Mouse (Mus musculus): ENCODE results near the gene Trub1.

The Trub1 gene

GRCm38 (mm10) chr19:57442936-57443657, 9.6 kb upstream of the Trub1 start:
- no peak for DNase-seq (ENCODE audit: low read depth)

GRCm38 (mm10) chr19:57445049-57445448, 7.7 kb upstream of the Trub1 start:
- DNase-seq (ENCODE audit: low read depth) = no peak

- no peak for DNase-seq (ENCODE audit: low read depth)
These were observed 1.9 kb upstream of the Trub1 start for GRCm38 (mm10) chr19:57450849-57451248.

GRCm38 (mm10) chr19:57451762-57452161, 950 bp upstream of the Trub1 start:
- no peak for DNase-seq (ENCODE audit: low read depth)

GRCm38 (mm10) chr19:57453218-57453600, 497 bp downstream of the Trub1 start:
- peak; percentile 36 for DNase-seq (ENCODE audit: low read depth)

- no peak for DNase-seq (ENCODE audit: low read depth)
These were observed 2.7 kb downstream of the Trub1 start for GRCm38 (mm10) chr19:57455286-57455960.

- DNase-seq (ENCODE audit: low read depth) = peak; percentile 73
These were observed 4.4 kb downstream of the Trub1 start for GRCm38 (mm10) chr19:57457075-57457474.

- DNase-seq (ENCODE audit: low read depth) = no peak
These were observed 11.0 kb downstream of the Trub1 start for GRCm38 (mm10) chr19:57463741-57464140.

GRCm38 (mm10) chr19:57465742-57466141, 13.0 kb downstream of the Trub1 start:
- DNase-seq (ENCODE audit: low read depth) = no peak

- DNase-seq (ENCODE audit: low read depth) = no peak
These were observed 18.3 kb downstream of the Trub1 start for GRCm38 (mm10) chr19:57471033-57471432.

GRCm38 (mm10) chr19:57472169-57472568, 19.5 kb downstream of the Trub1 start:
- DNase-seq (ENCODE audit: low read depth) = no peak

- DNase-seq (ENCODE audit: low read depth) = no peak
These were observed 20.6 kb downstream of the Trub1 start for GRCm38 (mm10) chr19:57473301-57473700.

- DNase-seq (ENCODE audit: low read depth) = no peak
These were observed 22.6 kb downstream of the Trub1 start for GRCm38 (mm10) chr19:57475298-57475697.

GRCm38 (mm10) chr19:57477310-57477709, 24.6 kb downstream of the Trub1 start:
- no peak for DNase-seq (ENCODE audit: low read depth)

GRCm38 (mm10) chr19:57478056-57478455, 25.3 kb downstream of the Trub1 start:
- no peak for DNase-seq (ENCODE audit: low read depth)

- no peak for DNase-seq (ENCODE audit: low read depth)
These were observed 27.4 kb downstream of the Trub1 start for GRCm38 (mm10) chr19:57479886-57480655.

- no peak for DNase-seq (ENCODE audit: low read depth)
These were observed 29.1 kb downstream of the Trub1 start for GRCm38 (mm10) chr19:57481743-57482259.

GRCm38 (mm10) chr19:57482815-57483214, 30.1 kb downstream of the Trub1 start:
- DNase-seq (ENCODE audit: low read depth) = peak; percentile 49

GRCm38 (mm10) chr19:57487051-57487658, 34.4 kb downstream of the Trub1 start:
- peak; percentile 46 for DNase-seq (ENCODE audit: low read depth)

GRCm38 (mm10) chr19:57489527-57489926, 36.8 kb downstream of the Trub1 start:
- DNase-seq (ENCODE audit: low read depth) = no peak

- no peak for DNase-seq (ENCODE audit: low read depth)
These were observed 38.3 kb downstream of the Trub1 start for GRCm38 (mm10) chr19:57491030-57491429.

GRCm38 (mm10) chr19:57494020-57494419, 41.3 kb downstream of the Trub1 start:
- DNase-seq (ENCODE audit: low read depth) = no peak
